ENCODE assay signal across 13 mouse cellular contexts in the genomic region with DNA sequence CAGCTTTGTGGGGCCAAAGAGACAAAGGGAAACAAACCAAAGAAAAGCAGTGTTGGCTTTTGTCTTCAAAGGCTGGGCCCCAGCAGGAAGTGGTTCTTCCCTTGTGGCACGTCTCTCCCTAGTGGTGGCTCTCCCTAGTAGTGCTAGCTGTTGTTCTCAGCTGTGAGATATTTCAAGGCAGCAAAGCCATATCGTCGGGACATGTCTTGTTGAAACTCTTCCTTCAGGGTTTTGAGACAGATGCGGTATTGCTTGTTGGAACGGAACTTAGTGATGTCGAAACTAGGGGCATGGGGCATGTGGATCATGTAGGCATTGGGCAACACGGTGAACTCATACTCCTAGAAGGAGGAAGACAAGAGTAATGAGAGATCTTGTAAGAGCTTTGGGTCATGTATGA. TPM values are rescaled to one million over a fixed set of nuclear protein-coding genes. Genes with fewer than 3 reads are reported as not detected.
DNase-seq lines count a peak whose midpoint lies in the region; ATAC-seq and TF ChIP-seq lines count a peak whose summit lies in the region.
"Had no signal": no experiment of that assay in that cellular context is flagged by ENCODE, and none has a peak within 500 bp of the region (broad histone marks: within the 10 kb centered on the region; RNA-seq: fewer than 3 reads in every experiment).

No protein-coding gene starts in this region.

- H3K4me1 ChIP-seq in thymus, adult 2 months (replicated peaks; ENCODE audit: control insufficient read depth, insufficient read depth, low read length): peaks cover 5% of the 10 kb centered on the region
- no peaks in the 10 kb centered on the region for H3K4me1 ChIP-seq in hindbrain, embryonic 16.5 days (ENCODE audit: control insufficient read depth, insufficient read depth, low read depth, low read length)
- H3K4me1 ChIP-seq in heart, embryonic 12.5 days (replicated peaks): no peaks in the 10 kb centered on the region

- no peak for TF ChIP-seq POLR2A in thymus, adult 2 months (IDR thresholded peaks at IDR 0.05; ENCODE audit: control insufficient read depth, extremely low read depth, insufficient read depth, low read length, poor library complexity)

- peak; percentile 24 for DNase-seq in adrenal gland, postnatal 10 days
- DNase-seq in adrenal gland, adult 18-20 months (ENCODE audit: low spot score in 2 of 2): no peak
- DNase-seq in lung, postnatal 10 days: peak; percentile 14
- DNase-seq in thymus, adult 2 months: peak; percentile 14
- DNase-seq in layer of hippocampus, postnatal 36 days: no peak
- DNase-seq: B cell, adult 2 months; gastrocnemius, adult 2 months; right cerebral cortex, postnatal 14 days had no signal

- no peak overlapping the region for H3K4me2 ChIP-seq in hindbrain, embryonic 16.5 days (ENCODE audit: low read length)
- H3K4me2 ChIP-seq in heart, embryonic 12.5 days: no peak overlapping the region

- ATAC-seq in common myeloid progenitor, adult 5-6 weeks (replicated peaks; ENCODE audit: low read depth, poor library complexity, severe bottlenecking): peak; percentile 92
- no peak for ATAC-seq in hindbrain, embryonic 16.5 days
- ATAC-seq in heart, embryonic 12.5 days (ENCODE audit: insufficient number of reproducible peaks, low FRiP score): no peak
- ATAC-seq: Patski had no signal

- H3K4me3 ChIP-seq in thymus, adult 2 months (ENCODE audit: control insufficient read depth, insufficient read depth, low read length): no peak overlapping the region
- H3K4me3 ChIP-seq in hindbrain, embryonic 16.5 days (ENCODE audit: low read length): no peak overlapping the region
- H3K4me3 ChIP-seq in heart, embryonic 12.5 days: no peak overlapping the region
- H3K4me3 ChIP-seq: gastrocnemius, adult 2 months; megakaryocyte, embryonic 14.5 days had no signal

- no peaks in the 10 kb centered on the region for H3K27me3 ChIP-seq in thymus, adult 2 months (ENCODE audit: control insufficient read depth, insufficient read depth, low read length)
- H3K27me3 ChIP-seq in hindbrain, embryonic 16.5 days (replicated peaks; ENCODE audit: control insufficient read depth, insufficient read depth, low read length): no peaks in the 10 kb centered on the region
- no peaks in the 10 kb centered on the region for H3K27me3 ChIP-seq in heart, embryonic 12.5 days (replicated peaks)
- H3K27me3 ChIP-seq: megakaryocyte, embryonic 14.5 days; Patski had no signal

- H3K27ac ChIP-seq in thymus, adult 2 months (ENCODE audit: control insufficient read depth, insufficient read depth, low read length): no peak overlapping the region
- no peak overlapping the region for H3K27ac ChIP-seq in hindbrain, embryonic 16.5 days (ENCODE audit: low read depth, low read length)
- no peak overlapping the region for H3K27ac ChIP-seq in heart, embryonic 12.5 days (ENCODE audit: poor library complexity, severe bottlenecking)
- H3K27ac ChIP-seq: gastrocnemius, adult 2 months had no signal

- no peak overlapping the region for H3K9ac ChIP-seq in hindbrain, embryonic 16.5 days (ENCODE audit: low read depth, low read length)
- no peak overlapping the region for H3K9ac ChIP-seq in heart, embryonic 12.5 days

- TF ChIP-seq CTCF in thymus, adult 2 months (IDR thresholded peaks at IDR 0.05; ENCODE audit: borderline replicate concordance, control insufficient read depth, extremely low read depth, insufficient read depth, low read length, poor library complexity): no peak

- no peaks in the 10 kb centered on the region for H3K36me3 ChIP-seq in thymus, adult 2 months (ENCODE audit: control insufficient read depth, insufficient read depth, low read length)
- H3K36me3 ChIP-seq in hindbrain, embryonic 16.5 days (ENCODE audit: control insufficient read depth, insufficient read depth, low read length): peaks cover 10% of the 10 kb centered on the region
- H3K36me3 ChIP-seq in heart, embryonic 12.5 days: peaks cover 19% of the 10 kb centered on the region

- 33% methylated on average over 7 of the region's 7 CpGs for WGBS in thymus, adult 2 months
- WGBS in hindbrain, embryonic 16.5 days: 85% methylated on average over 7 of the region's 7 CpGs
- 77% methylated on average over 7 of the region's 7 CpGs for WGBS in heart, embryonic 12.5 days

- H3K9me3 ChIP-seq in hindbrain, embryonic 16.5 days (ENCODE audit: control insufficient read depth, low read length): no peaks in the 10 kb centered on the region
- H3K9me3 ChIP-seq in heart, embryonic 12.5 days (replicated peaks): no peaks in the 10 kb centered on the region
- H3K9me3 ChIP-seq: megakaryocyte, embryonic 14.5 days had no signal

RNA-seq across cellular contexts. Expression of gene F2rl3, which starts 54.0 kb away (rescaled TPM):
- 1 to 10 TPM; 3.2 to 6.1 TPM for total RNA-seq in adrenal gland, postnatal 10 days (2021)
- under 1 TPM; 0.67 to 0.99 TPM for total RNA-seq in adrenal gland, adult 18-20 months (2021)
- 9.8 and 12.7 TPM in 2 replicates for total RNA-seq in common myeloid progenitor, adult 5-6 weeks (2017)
- 18.8 and 24.9 TPM in 2 replicates for polyA plus RNA-seq in thymus, adult 2 months (2012; rRNA removed)
- 0.40 and 0.46 TPM in 2 replicates for polyA plus RNA-seq in hindbrain, embryonic 16.5 days (2015; fragmentation: Nextera tagmentation; extraction: Ambion mirVana)
- polyA plus RNA-seq in heart, embryonic 12.5 days (2016; fragmentation: Nextera tagmentation; extraction: Ambion mirVana): 0.54 and 0.91 TPM in 2 replicates
- total RNA-seq in layer of hippocampus, postnatal 36 days (2021): under 1 TPM; 0.23 to 0.40 TPM

Comparison
In these comparisons a context has a peak if more than half of its experiments do, and no peak if none do; other contexts are left out.
1. DNase-seq: peak in adrenal gland, postnatal 10 days (single experiment), lung, postnatal 10 days (single experiment) and thymus, adult 2 months (single experiment); none in adrenal gland, adult 18-20 months (0 of 2) and layer of hippocampus, postnatal 36 days (0 of 2).